Mouse (Mus musculus) kidney, postnatal 36 days (tissue): ENCODE results near the gene Ctnnd2.
A peak's percentile ranks its signal among the peaks of the same experiment; 100 is the strongest.

ENCODE experiments used
- DNase-seq, 2 experiments: peaks; one replicate each; pipeline ENCODE4 v3.0.0; 2021 to 2022; ENCODE audit warnings: mixed read lengths in 2 of 2

Ctnnd2 gene

GRCm38 (mm10) chr15:30649964-30650363 is 477.6 kb downstream of the Ctnnd2 start:
- DNase-seq = no peak

GRCm38 (mm10) chr15:30655433-30655832 is 483.0 kb downstream of the Ctnnd2 start:
- no peak for DNase-seq

- no peak for DNase-seq
These were observed 485.2 kb downstream of the Ctnnd2 start for GRCm38 (mm10) chr15:30657588-30657987.

- DNase-seq = no peak
These were observed 488.3 kb downstream of the Ctnnd2 start for GRCm38 (mm10) chr15:30660539-30661149.

- DNase-seq = no peak
These were observed 489.5 kb downstream of the Ctnnd2 start for GRCm38 (mm10) chr15:30661689-30662422.

- no peak for DNase-seq
These were observed 495.6 kb downstream of the Ctnnd2 start for GRCm38 (mm10) chr15:30667819-30668587.

GRCm38 (mm10) chr15:30681939-30682338 is 509.5 kb downstream of the Ctnnd2 start:
- no peak for DNase-seq

- no peak for DNase-seq
These were observed 510.1 kb downstream of the Ctnnd2 start for GRCm38 (mm10) chr15:30682360-30683119.

GRCm38 (mm10) chr15:30686206-30687101 is 514.1 kb downstream of the Ctnnd2 start:
- DNase-seq = no peak

- no peak for DNase-seq
These were observed 521.4 kb downstream of the Ctnnd2 start for GRCm38 (mm10) chr15:30693754-30694205.

GRCm38 (mm10) chr15:30694286-30694685 is 521.9 kb downstream of the Ctnnd2 start:
- DNase-seq = no peak

- DNase-seq = no peak
These were observed 523.5 kb downstream of the Ctnnd2 start for GRCm38 (mm10) chr15:30695859-30696258.

GRCm38 (mm10) chr15:30697356-30697755 is 525.0 kb downstream of the Ctnnd2 start:
- DNase-seq = no peak

- peak; percentile 1 to 32 for DNase-seq
These were observed 528.4 kb downstream of the Ctnnd2 start for GRCm38 (mm10) chr15:30700762-30701161.

GRCm38 (mm10) chr15:30701592-30701991 is 529.2 kb downstream of the Ctnnd2 start:
- DNase-seq = no peak

GRCm38 (mm10) chr15:30709026-30709753 is 536.8 kb downstream of the Ctnnd2 start:
- DNase-seq = peak; percentile 2 to 10

GRCm38 (mm10) chr15:30709754-30710105 is 537.3 kb downstream of the Ctnnd2 start:
- DNase-seq = no peak

GRCm38 (mm10) chr15:30714823-30715222 is 542.4 kb downstream of the Ctnnd2 start:
- DNase-seq = no peak

GRCm38 (mm10) chr15:30718811-30719210 is 546.4 kb downstream of the Ctnnd2 start:
- DNase-seq = no peak

GRCm38 (mm10) chr15:30719226-30719625 is 546.8 kb downstream of the Ctnnd2 start:
- no peak for DNase-seq

GRCm38 (mm10) chr15:30721098-30721497 is 548.7 kb downstream of the Ctnnd2 start:
- DNase-seq = no peak
